ENCODE assay signal across 8 mouse cellular contexts in the genomic region with DNA sequence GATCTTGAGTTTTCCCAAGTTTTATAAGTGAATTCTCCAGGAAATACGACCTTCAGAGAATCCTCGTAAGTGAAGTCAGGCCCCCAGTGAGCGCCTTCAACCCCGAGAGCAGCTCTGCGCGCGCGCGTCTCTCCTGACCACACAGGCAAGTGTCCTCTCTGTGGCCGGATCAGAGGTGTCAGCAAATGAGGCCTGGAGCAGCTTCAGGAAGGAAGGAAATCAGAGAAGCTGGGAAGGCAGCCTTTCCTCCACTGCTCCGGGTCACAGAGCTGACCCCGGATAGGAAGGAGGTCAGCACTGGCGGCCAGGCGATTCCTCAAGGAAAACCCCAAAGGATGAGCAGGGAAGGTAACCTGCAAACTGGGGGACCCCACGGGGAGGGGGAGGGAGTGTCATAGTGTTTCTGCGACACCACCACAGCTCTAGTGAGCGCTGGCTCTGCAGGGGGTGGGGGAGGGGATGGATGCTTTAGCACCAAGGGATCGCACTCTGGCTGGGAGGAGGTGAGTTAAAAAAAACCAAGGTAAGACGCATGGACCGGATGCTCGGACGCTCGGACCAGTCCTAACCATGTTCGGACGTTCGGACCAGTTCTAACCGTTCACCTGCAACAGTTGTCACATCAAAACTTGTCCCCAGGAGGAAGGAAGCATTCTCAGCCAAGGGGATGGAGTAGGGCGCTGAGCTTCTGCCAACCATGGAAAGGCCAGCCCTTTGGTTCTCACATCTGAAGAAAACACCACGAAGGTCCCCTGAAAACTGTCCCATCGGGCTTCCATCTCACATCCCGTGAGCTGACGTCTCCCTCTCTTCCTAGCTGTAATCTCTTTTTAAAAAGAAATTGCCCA. TPM values are rescaled to one million over a fixed set of nuclear protein-coding genes. Genes with fewer than 3 reads are reported as not detected.
DNase-seq lines count a peak whose midpoint lies in the region; ATAC-seq and TF ChIP-seq lines count a peak whose summit lies in the region.

No protein-coding gene starts in this region.

- H3K4me3 ChIP-seq in lung, embryonic 14.5 days (ENCODE audit: low read depth, low read length) = no peak overlapping the region
- 0 out of 2 replicates have a peak overlapping the region, but pooled peaks have one; percentile 7 for H3K4me3 ChIP-seq in limb, embryonic 15.5 days
- peak overlapping the region; percentile 35 for H3K4me3 ChIP-seq in small intestine, adult 2 months (ENCODE audit: low read depth, low read length)

- no peaks in the 10 kb centered on the region; the same call in 1 of the 2 replicates for H3K36me3 ChIP-seq in lung, embryonic 14.5 days (ENCODE audit: insufficient read depth)
- no peaks in the 10 kb centered on the region for H3K36me3 ChIP-seq in limb, embryonic 15.5 days
- H3K36me3 ChIP-seq in small intestine, adult 2 months (ENCODE audit: control insufficient read depth, insufficient read depth, low read length) = 0 out of 2 replicates have a peak, but pooled peaks cover 2% of the 10 kb centered on the region

- TF ChIP-seq CTCF in lung, embryonic 14.5 days (IDR thresholded peaks at IDR 0.05; ENCODE audit: low read depth) = no peak
- TF ChIP-seq CTCF in small intestine, adult 2 months (IDR thresholded peaks at IDR 0.05; ENCODE audit: extremely low read depth, insufficient read length, insufficient replicate concordance, low read depth, low read length) = no peak

- no peak overlapping the region for H3K27ac ChIP-seq in lung, embryonic 14.5 days (ENCODE audit: low read depth)
- H3K27ac ChIP-seq in limb, embryonic 15.5 days = no peak overlapping the region
- no peak overlapping the region for H3K27ac ChIP-seq in small intestine, adult 2 months (ENCODE audit: insufficient read depth, low read depth, low read length)

- no peaks in the 10 kb centered on the region for H3K9me3 ChIP-seq in lung, embryonic 14.5 days (ENCODE audit: low read depth, low read length)
- H3K9me3 ChIP-seq in limb, embryonic 15.5 days = no peaks in the 10 kb centered on the region

- no peak; the same call in 1 of the 2 replicates for TF ChIP-seq POLR2A in small intestine, adult 2 months (IDR thresholded peaks at IDR 0.05; ENCODE audit: low read depth, low read length)

- no peaks in the 10 kb centered on the region for H3K27me3 ChIP-seq in lung, embryonic 14.5 days (ENCODE audit: insufficient read depth, low read length)
- no peaks in the 10 kb centered on the region for H3K27me3 ChIP-seq in limb, embryonic 15.5 days
- H3K27me3 ChIP-seq in small intestine, adult 2 months (ENCODE audit: control insufficient read depth, insufficient read depth, low read length) = no peaks in the 10 kb centered on the region

- peaks cover 7% of the 10 kb centered on the region for H3K4me1 ChIP-seq in lung, embryonic 14.5 days (ENCODE audit: insufficient read depth)
- peaks cover 27% of the 10 kb centered on the region for H3K4me1 ChIP-seq in limb, embryonic 15.5 days
- peaks cover 27% of the 10 kb centered on the region for H3K4me1 ChIP-seq in small intestine, adult 2 months (ENCODE audit: control insufficient read depth, insufficient read depth, insufficient read length, low read length)

- peak overlapping the region; percentile 44 for H3K4me2 ChIP-seq in lung, embryonic 14.5 days
- 0 out of 2 replicates have a peak overlapping the region, but pooled peaks have one; percentile 3 for H3K4me2 ChIP-seq in limb, embryonic 15.5 days

- no peak overlapping the region for H3K9ac ChIP-seq in lung, embryonic 14.5 days
- no peak overlapping the region for H3K9ac ChIP-seq in limb, embryonic 15.5 days

- WGBS in lung, embryonic 14.5 days = 21% methylated on average over 32 of the region's 32 CpGs
- WGBS in limb, embryonic 15.5 days = 27% methylated on average over 32 of the region's 32 CpGs
- 81% methylated on average over 32 of the region's 32 CpGs for WGBS in small intestine, adult 2 months

- ATAC-seq in lung, embryonic 14.5 days (ENCODE audit: insufficient read depth) = no peak
- no peak for ATAC-seq in limb, embryonic 15.5 days (ENCODE audit: insufficient number of reproducible peaks, low FRiP score, low TSS enrichment, low read depth)

- DNase-seq in lung, embryonic 14.5 days = peak; percentile 47
- DNase-seq in lung, postnatal 25 days (ENCODE audit: low spot score) = no peak
- peak; percentile 23 for DNase-seq in heart, postnatal 4 days
- no peak for DNase-seq in right cerebral cortex, postnatal 25 days
- no peak for DNase-seq in urinary bladder, adult 18-20 months (ENCODE audit: low spot score in 2 of 2)
- DNase-seq in cerebellum, postnatal 14 days = no peak

RNA-seq across cellular contexts. Expression of gene Dnmbp, which starts 19.3 kb away (rescaled TPM):
- 22.4 and 24.2 TPM in 2 replicates for polyA plus RNA-seq in lung, embryonic 14.5 days (2014; fragmentation: Nextera tagmentation; extraction: Ambion mirVana)
- total RNA-seq in heart, postnatal 4 days (2021) = 10 to 100 TPM; 12.5 to 13.6 TPM
- polyA plus RNA-seq in limb, embryonic 15.5 days (2015; fragmentation: Nextera tagmentation; extraction: Ambion mirVana) = 22.9 and 23.8 TPM in 2 replicates
- 19.4 and 53.4 TPM in 2 replicates for polyA plus RNA-seq in small intestine, adult 2 months (2012; rRNA removed)

Comparison
In these comparisons a context has a peak if more than half of its experiments do, and no peak if none do; other contexts are left out.
1. DNase-seq: peak in lung, embryonic 14.5 days (single experiment) and heart, postnatal 4 days (single experiment); none in lung, postnatal 25 days (single experiment), right cerebral cortex, postnatal 25 days (single experiment), urinary bladder, adult 18-20 months (0 of 2) and cerebellum, postnatal 14 days (0 of 2).